Mouse (Mus musculus) right cerebral cortex, adult 2 months (tissue): ENCODE measurements at regions not wholly inside any gene's neighbourhood (a gene's known extent, or its start where the extent isn't known, plus 50 kb on each side); places are given as distances from the start of the nearest gene placed in this dataset.

Source experiments
- DNase-seq, 2 experiments: peaks; one replicate each; pipeline ENCODE4 v3.0.0; 2021 to 2022; ENCODE audit warnings: low spot score in 2 of 2

- no peak for DNase-seq
These were observed 601.1 kb downstream of the Etnk1 start for GRCm38 (mm10) chr6:143768115-143768514.
